Mouse (Mus musculus) right cerebral cortex, postnatal 4 days (tissue): ENCODE results near the gene Pdgfb.

Experiments
- DNase-seq: peaks from one replicate; pipeline ENCODE4 v3.0.0-alpha.2; 2022

Pdgfb gene

DNA sequence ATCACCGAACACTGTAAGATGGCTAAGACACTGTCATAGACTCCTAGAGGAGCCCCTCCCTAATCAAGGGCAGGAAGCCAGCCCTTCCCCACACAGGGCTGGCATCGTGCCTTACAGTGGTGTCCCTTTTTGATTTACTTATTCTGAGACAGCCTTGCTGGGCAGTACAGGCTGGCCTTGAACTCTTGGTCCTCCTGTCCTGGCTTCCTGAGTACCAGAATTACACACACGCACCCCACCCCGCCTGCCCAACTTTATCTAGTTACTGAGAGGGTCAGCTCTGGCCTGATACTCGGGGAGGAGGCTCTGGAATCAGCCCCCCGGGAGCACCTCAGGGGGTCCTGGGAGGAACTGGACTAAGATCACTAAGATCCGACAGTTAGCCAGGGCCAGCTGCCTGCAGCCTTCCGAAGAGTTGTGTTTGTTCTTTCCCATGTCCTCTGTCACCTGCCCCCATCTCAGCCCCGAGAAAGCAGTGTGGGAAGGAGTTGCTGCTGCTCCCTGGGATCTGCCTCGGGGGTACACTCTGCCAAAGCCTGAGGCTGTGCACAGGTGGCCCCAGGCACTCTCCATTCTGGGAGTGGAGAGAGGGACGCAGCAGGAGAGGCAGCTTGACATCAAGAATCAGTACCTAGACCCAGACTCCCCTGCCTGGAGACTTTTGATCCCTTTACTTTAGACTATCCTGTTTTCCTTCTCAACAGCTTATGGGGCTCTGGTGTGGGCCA is 62.1 kb downstream of the Pdgfb start:
- no peak for DNase-seq

DNA sequence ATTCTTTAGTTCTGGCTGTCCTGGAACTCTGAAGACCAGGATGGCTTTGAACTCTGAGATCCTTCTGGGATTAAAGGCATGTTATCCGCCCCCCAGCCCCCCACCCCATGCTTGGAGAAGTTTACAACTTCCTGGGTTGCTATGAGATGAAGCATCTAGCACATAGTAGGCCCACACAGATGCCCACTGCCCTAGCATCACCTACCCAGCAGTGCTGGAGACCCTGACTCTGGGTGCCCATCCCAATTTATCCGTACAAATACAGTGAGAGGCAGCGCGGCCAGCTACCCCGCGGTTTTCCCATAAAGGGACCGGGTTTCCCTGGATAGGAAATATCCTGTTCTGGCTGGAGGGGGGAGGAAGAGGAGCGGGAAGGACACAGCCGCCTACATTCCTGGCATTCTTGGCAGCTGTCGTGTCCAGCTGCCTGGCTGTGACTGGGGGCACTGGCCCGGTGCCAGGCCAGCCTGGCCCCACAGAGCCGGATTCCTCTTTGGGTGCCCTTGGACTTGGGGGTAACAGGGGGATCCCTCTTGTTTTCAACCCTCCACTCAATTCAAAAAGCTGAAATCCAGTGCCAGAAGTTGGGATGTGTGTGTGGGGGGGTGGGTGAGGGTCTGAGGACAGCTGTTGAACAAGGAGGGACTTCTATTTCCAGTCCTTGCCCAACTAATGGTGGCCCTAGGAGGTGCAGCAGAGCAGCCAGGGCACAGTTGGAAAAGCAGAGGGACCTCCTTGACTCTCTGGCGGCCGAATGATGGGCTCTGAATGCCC is 62.9 kb downstream of the Pdgfb start:
- DNase-seq = no peak

DNA sequence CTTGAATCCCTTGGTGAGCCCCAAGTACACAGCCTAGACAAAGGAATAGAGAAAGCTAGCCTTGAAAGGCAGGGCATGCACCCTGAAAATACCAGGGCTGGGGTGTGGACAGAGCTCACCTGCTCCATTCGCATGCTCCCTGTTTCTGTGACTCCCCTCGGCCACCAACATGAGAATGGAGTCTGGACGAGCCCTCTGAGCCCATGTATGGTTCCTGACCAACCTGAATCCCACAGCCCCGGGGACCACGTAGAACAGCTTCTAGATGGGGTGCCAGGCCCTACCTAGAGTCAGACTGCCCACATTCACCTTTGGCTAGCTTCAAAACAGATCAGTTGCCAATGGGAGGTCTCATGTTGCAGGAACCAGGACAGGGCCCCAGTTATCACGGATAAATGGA is 63.6 kb downstream of the Pdgfb start:
- DNase-seq = no peak

DNA sequence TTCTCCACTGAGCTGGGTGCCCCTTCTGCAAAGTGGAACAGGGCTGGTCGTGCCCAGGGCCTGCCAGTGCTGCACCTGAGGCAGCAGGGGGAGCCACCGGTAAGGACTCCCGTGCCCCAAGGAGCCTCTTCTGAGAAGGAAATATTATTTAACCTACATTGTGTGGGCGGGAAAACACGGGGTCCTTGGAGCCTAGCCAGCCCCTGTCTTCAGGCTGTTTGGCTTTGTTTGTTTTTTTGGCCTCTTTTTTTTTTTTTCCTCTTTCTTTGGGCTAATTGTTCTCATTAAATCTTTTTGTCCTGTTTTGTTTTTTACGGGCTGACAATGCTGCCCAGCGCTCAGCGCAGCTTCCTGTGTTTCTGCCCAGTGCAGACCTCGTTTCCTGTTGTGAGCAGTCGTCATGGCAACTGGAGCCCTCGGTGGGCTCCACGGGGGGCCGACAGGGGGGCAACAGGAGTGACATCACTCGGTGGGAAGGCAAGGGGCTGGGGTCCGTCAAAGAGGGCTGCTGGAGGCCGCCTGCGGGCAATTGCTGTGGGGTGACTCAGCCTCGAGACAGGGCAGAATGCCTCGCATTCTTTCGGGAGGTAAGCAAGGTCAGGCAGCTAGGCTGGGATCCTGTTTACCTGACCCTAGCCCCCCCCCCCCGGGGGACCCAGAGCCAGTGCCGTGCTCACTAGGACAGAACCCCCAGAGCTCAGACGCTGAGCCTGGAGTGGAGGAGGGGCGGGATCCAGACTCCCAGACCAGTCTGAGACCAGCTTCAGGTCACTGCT is 64.3 kb downstream of the Pdgfb start:
- DNase-seq = peak; percentile 70

DNA sequence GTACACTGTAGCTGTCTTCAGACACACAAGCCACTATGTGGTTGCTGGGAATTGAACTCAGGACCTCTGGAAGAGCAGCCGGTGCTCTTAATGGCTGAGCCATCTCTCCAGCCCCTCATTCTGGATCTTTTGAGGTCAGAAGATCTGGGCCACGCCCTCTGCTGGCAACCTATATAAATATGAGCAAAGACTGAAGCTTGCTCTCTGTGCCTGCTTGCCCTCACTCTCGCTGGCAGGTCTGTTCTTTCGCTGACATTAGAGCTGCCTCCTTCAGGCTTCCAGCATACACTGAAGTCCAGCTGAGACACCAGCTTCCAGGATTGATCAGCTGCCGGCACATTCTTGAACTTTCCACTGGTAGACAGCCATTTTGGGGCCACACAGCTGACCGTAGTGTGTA is 67.1 kb downstream of the Pdgfb start:
- DNase-seq = no peak

DNA sequence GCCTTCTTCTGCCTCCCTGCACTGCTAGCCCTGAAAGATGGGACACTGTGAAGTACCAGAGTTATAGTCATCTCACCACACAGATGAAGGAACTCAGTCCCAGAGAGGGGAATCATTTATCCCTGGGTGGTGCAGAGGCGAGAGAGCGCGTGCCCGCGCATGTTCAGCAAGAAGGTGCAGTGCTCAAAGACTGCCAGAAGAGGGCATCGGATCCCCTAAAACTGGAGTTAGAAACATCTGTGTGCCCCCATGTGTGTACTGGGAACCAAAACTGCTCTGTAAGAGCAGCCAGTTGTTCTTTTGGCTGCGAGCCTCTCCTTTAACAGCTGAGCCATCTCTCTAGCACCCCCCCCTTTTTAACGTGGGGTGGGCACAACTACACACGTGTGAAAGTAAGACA is 68.0 kb downstream of the Pdgfb start:
- DNase-seq = no peak

DNA sequence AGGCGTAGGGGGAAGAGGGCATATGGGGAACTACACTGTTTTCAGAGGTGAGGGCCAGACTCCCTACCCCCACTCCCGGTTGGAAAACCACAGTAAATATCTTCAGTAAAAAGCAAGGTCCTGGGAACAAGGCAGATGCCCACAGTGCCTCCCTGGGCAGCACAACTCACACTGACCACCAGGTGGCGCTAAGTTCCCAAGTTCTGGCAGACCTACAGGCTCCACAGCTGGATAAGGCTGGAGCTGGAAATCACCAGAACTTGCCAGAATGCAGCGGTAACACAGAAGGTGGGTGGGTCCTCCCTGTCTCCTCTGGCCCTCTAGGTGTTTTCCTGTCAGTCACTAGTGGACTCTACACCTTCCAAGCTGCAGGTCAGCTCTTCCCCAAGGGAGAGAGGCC is 68.8 kb downstream of the Pdgfb start:
- DNase-seq = peak; percentile 91
